Mouse (Mus musculus): ENCODE measurements around the gene Ndufb7.
"Not testable (repeated sequence)": the region's sequence is repeated elsewhere in the genome, so short reads cannot be mapped to it uniquely, and the experiment has no call there.

Gene Ndufb7

DNA sequence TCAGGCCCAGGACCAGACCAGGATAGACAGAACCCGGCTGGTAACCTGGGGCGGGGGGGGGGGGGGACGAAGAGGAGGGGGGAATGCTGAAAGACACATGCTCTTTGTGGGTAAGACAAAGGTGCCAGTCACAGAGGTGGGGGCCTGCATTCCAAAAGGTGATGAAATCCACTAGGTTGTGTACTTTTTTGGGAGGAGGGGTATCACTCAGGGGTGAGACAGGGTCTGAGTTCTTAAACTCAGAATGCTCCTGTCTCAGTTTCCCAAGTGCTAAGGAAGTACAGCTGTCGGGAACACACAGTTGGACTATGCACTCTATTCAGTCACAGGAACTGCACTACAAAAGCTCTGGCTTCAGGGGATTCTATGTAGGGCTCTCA is 10.0 kb downstream of the Ndufb7 start:
- in situ Hi-C loops (cut with MseI, MboI): no loop called here

DNA sequence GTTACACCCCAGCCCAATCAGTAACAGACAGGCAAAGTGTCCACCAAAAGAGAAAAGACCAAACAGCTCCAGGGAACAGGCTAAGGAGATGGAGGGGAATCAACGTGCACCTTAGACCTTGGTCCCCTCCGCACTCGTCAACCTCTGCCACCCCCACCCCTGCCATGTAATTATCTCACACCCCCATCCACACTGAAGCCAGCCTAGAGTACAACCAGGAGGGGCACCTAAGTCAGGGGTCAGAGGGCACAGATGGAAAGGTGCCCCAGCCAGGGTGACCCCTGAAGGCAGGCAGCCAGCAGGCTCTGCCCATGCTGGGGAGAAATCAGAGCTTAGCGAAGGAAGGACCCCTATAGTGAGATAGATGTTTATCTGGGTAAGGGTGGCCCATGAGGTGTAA is 10.4 kb downstream of the Ndufb7 start:
- in situ Hi-C loops (cut with MseI, MboI): no loop called here

GRCm38 (mm10) chr8:83577384-83577791 is 10.9 kb downstream of the Ndufb7 start:
- in situ Hi-C loops (cut with MseI, MboI): no loop called here

DNA sequence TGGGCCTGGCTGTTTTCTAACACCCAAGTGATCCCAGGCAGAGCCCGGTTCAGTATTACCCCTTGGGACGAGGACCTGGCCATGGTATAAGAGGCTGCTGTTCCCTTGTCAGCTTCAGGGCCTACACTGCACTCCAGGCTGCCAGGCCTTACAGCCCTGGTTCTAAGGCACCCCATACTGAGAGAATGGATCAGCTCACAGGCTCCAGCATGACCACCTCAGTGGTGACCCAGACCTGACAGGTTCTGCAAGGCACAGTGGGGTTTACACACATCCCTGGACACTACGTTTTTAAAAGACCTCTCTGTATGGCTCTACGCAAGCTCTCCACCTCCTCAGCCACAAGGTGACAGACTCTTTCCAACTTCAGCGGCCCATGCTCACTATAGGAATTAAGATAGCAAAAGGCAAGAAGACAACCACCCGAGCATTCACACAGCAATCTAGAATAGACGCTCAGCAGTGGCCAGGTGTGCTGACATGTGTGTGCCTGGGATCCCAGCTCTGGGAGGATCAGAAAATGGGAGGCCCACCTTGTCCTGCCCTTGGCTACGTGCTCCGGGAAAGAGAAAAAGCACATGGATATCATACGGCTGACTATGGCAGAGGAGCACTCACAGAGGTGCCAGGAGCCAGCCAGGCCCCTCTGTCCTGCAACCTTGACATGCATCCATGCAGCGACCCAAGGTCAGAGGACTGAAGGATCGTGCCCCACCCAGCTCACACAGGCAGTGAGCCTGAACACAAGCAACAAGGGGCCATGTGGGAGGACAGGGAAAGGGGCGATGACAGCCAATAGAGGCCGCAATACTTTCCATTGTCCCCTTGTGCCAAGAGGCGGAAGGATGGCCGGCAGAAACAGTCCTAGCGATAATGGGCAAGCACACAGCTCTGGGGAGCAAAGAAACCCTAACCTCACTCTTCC is 11.9 kb downstream of the Ndufb7 start:
- in situ Hi-C loops (cut with MseI, MboI): no loop called here

- in situ Hi-C loops (cut with MseI, MboI): no loop called here
Measured at GRCm38 (mm10) chr8:83579676-83580075, 13.2 kb downstream of the Ndufb7 start.

GRCm38 (mm10) chr8:83580826-83581225 is 14.4 kb downstream of the Ndufb7 start:
- in situ Hi-C loops (cut with MseI, MboI): no loop called here

- in situ Hi-C loops (cut with MseI, MboI): no loop called here
Measured at GRCm38 (mm10) chr8:83582226-83582625, 15.8 kb downstream of the Ndufb7 start.

GRCm38 (mm10) chr8:83583236-83583635 is 16.8 kb downstream of the Ndufb7 start:
- in situ Hi-C loops (cut with MseI, MboI): no loop called here

GRCm38 (mm10) chr8:83584771-83585170 is 18.3 kb downstream of the Ndufb7 start:
- in situ Hi-C loops (cut with MseI, MboI): no loop called here

GRCm38 (mm10) chr8:83585333-83585732 is 18.9 kb downstream of the Ndufb7 start:
- in situ Hi-C loops (cut with MseI, MboI): no loop called here

GRCm38 (mm10) chr8:83587644-83588043 is 21.2 kb downstream of the Ndufb7 start:
- in situ Hi-C loops (cut with MseI, MboI): no loop called here

GRCm38 (mm10) chr8:83588886-83589285 is 22.4 kb downstream of the Ndufb7 start:
- in situ Hi-C loops (cut with MseI, MboI): no loop called here

DNA sequence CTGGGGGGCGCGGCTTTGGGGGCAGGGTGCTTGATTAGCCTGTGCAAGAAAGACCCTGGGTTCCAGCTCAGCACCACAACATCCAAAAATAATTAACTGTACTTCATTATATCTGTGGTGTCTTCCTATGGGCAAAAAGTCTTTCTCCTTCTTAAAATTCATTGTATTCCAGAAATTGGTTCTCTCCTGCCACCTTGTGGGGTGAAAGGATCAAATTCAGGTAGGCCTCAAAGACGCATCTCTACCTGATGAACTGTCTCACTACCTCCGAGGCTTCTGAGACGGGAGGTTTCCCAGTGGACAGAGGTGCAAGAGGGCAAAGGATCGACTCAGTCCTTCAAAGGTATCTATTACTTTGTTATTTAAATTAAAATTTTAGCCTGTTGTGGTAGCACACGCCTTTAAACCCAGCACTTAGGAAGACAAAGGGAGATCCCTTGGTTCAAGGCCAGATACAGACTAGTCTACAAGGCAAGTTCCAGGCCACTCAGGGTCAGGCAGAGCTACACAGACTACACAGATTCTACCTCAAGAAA is 24.1 kb downstream of the Ndufb7 start:
- in situ Hi-C loops (cut with MseI, MboI): no loop called here

DNA sequence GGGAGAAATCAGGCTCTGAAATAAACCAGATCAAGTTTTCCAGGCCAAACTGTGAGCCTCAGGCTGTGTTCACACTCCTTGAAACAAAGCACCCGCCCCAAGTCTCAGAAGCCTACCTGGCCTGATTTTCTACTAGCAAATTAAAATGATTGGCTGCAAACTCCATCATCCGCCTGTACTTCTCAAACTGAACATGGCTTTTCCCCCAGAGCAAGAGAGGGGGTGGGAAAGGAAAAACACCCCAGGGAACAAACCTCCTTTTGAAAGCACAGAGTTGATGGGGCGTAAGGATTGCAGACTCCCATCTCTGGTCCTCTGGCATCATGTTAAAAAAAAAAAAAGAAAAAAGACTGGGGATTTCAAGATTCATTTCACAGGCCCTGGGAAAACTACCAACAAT is 26.2 kb downstream of the Ndufb7 start:
- in situ Hi-C loops (cut with MseI, MboI): no loop called here

GRCm38 (mm10) chr8:83593325-83594166 is 27.1 kb downstream of the Ndufb7 start:
- in situ Hi-C loops (cut with MseI, MboI): no loop called here

DNA sequence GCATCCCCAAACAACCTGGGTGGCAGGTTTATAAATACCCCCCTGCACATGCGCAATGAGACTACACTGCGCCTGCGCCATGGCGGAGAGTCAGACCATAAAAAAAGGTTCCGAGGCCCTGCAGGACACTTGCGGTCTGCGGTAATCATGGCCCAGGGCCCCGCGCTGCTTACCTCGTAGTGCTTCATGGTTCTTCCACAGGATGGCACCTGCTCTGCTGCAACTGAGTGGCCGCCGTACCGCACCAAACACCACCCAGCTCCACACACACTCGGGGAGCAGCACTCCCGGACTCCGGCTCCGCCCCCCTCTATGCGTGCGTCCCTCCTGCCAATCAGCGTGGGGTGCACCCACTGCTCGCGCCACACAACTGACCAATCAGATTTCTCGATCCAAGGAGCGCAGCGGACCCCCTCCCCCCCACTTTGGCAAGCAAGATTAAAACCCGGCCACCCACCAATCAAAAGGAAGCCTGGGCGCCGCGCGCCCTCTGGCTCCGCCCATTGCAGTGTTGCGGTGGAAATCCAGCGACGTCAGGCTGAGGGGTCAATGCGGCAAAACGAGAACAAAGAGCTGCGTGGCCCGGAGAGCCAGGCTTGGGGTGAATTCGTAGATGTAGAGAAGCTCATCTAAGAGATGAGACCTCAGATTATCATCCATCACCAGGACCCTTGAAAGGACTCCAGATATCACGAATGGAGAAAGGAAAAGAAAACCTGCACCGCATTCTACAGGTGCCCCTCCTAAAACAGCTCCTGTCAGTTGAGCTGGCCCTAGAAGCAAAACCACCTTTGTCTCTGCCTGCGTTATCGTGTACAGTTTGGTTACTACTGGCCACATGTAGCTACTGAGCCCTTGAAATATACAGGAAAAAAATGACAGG is 27.9 kb downstream of the Ndufb7 start:
- in situ Hi-C loops (cut with MseI, MboI): no loop called here

- in situ Hi-C loops (cut with MseI, MboI): not testable (repeated sequence)
Measured at GRCm38 (mm10) chr8:83595050-83595345, 28.5 kb downstream of the Ndufb7 start.

- in situ Hi-C loops (cut with MseI, MboI): no loop called here
Measured at GRCm38 (mm10) chr8:83596369-83596768, 29.9 kb downstream of the Ndufb7 start.

DNA sequence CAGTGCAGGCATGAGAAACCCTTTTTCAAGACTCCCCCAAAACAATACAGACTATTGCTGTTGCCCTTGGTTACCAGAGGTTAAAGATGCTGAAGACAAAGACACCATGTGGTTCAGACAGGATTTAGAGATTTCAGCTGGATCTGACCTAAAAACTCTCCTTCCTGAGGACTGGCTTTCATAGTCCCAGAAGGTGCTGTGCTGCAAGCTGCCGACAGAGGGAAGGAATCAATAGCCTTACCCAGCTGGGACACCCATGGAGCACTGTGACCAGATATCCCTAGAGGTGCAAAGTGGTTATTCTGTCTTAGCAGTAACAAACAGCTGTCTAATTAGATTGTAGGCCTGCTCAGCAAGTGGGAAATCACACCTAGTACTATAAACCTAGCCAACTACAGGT is 31.7 kb downstream of the Ndufb7 start:
- in situ Hi-C loops (cut with MseI, MboI): no loop called here

DNA sequence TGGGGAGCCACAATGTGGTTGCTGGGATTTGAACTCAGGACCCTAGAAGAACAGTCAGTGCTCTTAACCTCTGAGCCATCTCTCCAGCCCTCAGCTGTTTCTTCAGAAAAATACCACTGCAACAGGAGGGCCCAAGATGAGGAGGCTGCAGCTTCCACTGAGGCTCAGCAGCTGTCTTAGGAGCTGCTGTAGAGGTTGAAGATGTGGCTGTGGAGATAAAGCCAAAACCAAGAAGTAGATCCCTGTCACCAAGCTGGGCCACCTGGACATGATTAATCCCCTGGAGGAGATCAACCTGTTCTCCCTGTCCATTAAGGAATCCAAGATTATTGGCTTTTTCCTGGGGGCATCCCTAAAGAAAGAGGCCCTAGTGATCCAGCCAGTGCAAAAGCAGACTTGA is 33.3 kb downstream of the Ndufb7 start:
- in situ Hi-C loops (cut with MseI, MboI): no loop called here

GRCm38 (mm10) chr8:83602650-83603029 is 36.2 kb downstream of the Ndufb7 start:
- in situ Hi-C loops (cut with MseI, MboI): no loop called here
